Mouse (Mus musculus) G1E (cell line): ENCODE data around the gene Prkcd.

Experiments
- CTCF ChIP-seq: IDR thresholded peaks from 2 replicates; pipeline ENCODE4 v1.5.1; 2012; ENCODE audit warnings: low read depth, low read length, inconsistent platforms, mixed read lengths
- GATA1 ChIP-seq: IDR thresholded peaks from 2 replicates; pipeline ENCODE4 v1.6.1; 2012; ENCODE audit warnings: borderline replicate concordance, low read length, inconsistent platforms, mixed read lengths

DNA sequence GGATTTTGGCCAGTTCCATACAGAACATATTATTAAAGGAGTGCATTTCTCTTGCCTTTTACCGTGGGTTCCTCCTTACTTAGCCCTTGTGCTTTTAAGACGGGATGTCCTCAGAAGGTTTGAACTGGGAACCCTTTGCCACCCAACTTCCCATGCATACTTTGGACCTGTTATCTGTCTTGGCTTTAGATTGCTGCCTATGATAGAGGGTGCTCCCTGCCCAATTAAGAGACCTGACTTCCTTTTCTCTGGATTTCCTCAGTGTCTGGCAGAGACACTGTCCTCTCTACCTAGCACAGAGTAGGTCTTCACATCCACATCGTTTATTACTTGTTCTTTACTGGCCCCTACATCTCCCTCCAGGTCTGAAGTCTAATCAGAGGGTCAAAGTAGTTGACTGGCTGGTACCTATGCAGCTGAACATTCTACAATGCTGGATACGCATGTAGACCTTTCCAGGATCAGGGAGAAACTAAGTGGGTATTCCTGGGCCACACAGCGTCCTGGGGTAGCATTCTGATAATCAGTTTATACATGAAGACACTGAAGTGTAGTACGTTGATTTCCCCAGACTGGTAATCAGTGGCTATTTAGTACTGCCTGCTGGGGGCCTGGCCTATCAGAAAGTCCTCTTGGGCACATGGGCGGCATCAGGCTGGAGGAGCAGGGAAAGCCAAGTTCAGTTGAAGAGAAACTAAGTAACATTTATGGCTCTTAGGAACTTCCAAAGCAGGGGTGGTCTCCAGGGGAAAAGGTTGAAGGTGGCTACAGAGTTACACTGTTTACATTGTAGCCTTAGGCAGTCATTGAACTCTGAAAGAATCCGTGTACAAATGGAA, 75.6 kb downstream of the Prkcd start:
- TF ChIP-seq CTCF (no peak), GATA1 (no peak)
